Mouse (Mus musculus) spleen, adult 2 months (tissue): ENCODE measurements around the gene Cop1. TPM values are rescaled to one million over a fixed set of nuclear protein-coding genes. Genes with fewer than 3 reads are reported as not detected.
A peak's percentile ranks its signal among the peaks of the same experiment; 100 is the strongest.

Experiments
- DNase-seq, 2 experiments: peaks; one replicate each; pipeline versions ENCODE4 v3.0.0 to v3.0.0-alpha.2; 2012 to 2021; ENCODE audit warnings: low spot score in 2 of 2, low read depth in 1 of 2
- H3K27ac ChIP-seq: fragments of 200-500 bp; 2 replicates; pipeline ENCODE4 v1.5.1; 2012; ENCODE audit warnings: low read length, inconsistent platforms; ENCODE audit not compliant: insufficient read depth
- H3K27me3 ChIP-seq: fragments of 200-500 bp; 2 replicates; pipeline ENCODE4 v1.6.1; 2012; ENCODE audit warnings: mild to moderate bottlenecking, moderate library complexity, low read length, inconsistent platforms; ENCODE audit not compliant: control insufficient read depth, insufficient read depth
- H3K36me3 ChIP-seq: fragments of 200-500 bp; 2 replicates; pipeline ENCODE4 v1.6.1; 2012; ENCODE audit warnings: mild to moderate bottlenecking, low read length, inconsistent platforms; ENCODE audit not compliant: control insufficient read depth, insufficient read depth
- H3K4me1 ChIP-seq: fragments of 200-500 bp; 2 replicates; pipeline ENCODE4 v1.6.1; 2011; ENCODE audit warnings: inconsistent platforms; ENCODE audit not compliant: control insufficient read depth, insufficient read depth, insufficient read length
- H3K4me3 ChIP-seq: fragments of 200-500 bp; 2 replicates; pipeline ENCODE4 v1.5.1; 2011; ENCODE audit warnings: mild to moderate bottlenecking, inconsistent platforms; ENCODE audit not compliant: insufficient read depth, insufficient read length; ENCODE audit errors: extremely low read depth
- CTCF ChIP-seq: fragments of 200-500 bp; IDR thresholded peaks from 2 replicates; pipeline ENCODE4 v1.5.1; 2011; ENCODE audit warnings: mild to moderate bottlenecking, inconsistent platforms; ENCODE audit not compliant: insufficient read depth, insufficient read length, insufficient replicate concordance; ENCODE audit errors: extremely low read depth
- POLR2A ChIP-seq: fragments of 200-500 bp; IDR thresholded peaks from 2 replicates; pipeline ENCODE4 v1.6.1; 2011; ENCODE audit warnings: low read depth, low read length, inconsistent platforms
- WGBS: fragments of 180-500 bp; shearing (Covaris S2); methylation state at CpG from one replicate; pipeline ENCODE4 v1.1.7; 2018; 5-methylcytosine and 5-hydroxymethylcytosine counted together
- polyA plus RNA-seq: library from polyadenylated mRNA; depleted of rRNA; stranded (reverse); fragments of >200 nt; gene quantifications from 2 replicates; pipeline ENCODE4 v1.2.3, GENCODE M21; 2012

The Cop1 gene
- polyA plus RNA-seq, 1 experiment: 28.7 TPM

DNA sequence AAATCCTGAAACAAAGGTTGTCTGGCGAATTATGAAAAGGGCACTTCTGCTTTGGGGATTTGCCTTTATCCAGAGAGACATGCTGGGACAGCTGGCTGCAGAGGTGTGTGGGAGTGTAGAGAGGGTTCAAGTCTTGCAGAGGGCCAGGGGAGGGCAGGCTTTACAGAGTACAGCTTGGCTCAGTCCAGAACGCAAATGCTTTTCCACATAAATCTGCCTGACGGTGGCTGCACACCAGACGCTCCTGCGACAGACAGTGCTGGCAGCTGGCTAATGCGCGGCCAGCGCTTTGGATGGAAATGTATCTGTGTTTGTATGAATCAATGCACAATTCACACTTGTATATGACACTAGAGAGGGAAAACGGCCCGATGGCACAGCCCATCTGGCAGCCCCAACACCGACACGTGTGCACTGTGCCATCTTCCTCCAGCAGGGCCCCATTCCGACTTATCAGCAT lies 156.5 kb downstream of the Cop1 start:
- no peak for TF ChIP-seq CTCF
- TF ChIP-seq POLR2A: no peak
- Histone ChIP-seq H3K4me1 (no peaks in the 10 kb centered on the region), H3K36me3 (no peaks in the 10 kb centered on the region), H3K27me3 (no peaks in the 10 kb centered on the region), H3K4me3 (no peak overlapping the region), H3K27ac (no peak overlapping the region)
- no peak for DNase-seq
- 79% methylated on average over 13 of the region's 13 CpGs for WGBS

DNA sequence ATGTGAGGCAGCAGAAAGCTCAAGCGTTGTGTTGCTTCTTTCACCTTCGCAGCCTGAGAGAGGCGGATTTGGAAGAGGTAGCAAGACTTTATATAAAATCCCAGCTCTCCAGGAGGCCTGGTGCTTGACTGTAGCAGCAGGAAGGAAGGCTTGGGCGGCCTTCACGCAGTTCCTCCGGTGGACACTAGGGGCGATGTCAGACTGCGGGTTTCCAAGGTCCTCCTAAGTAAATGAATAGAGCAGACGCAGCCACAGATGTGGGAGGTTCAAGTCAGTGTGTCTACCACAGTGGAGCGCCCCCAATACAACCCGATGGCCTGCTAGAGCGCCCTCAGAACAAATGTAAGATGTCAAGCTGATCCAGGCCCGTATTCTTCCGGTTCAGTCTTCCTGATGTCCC lies 157.9 kb downstream of the Cop1 start:
- Histone ChIP-seq H3K27ac (no peak overlapping the region), H3K4me3 (no peak overlapping the region), H3K27me3 (no peaks in the 10 kb centered on the region), H3K4me1 (no peaks in the 10 kb centered on the region), H3K36me3 (no peaks in the 10 kb centered on the region)
- WGBS: 28% methylated on average over 14 of the region's 14 CpGs
- peak; percentile 1 to 63 for DNase-seq
- TF ChIP-seq CTCF: peak; percentile 69
- TF ChIP-seq POLR2A: no peak

DNA sequence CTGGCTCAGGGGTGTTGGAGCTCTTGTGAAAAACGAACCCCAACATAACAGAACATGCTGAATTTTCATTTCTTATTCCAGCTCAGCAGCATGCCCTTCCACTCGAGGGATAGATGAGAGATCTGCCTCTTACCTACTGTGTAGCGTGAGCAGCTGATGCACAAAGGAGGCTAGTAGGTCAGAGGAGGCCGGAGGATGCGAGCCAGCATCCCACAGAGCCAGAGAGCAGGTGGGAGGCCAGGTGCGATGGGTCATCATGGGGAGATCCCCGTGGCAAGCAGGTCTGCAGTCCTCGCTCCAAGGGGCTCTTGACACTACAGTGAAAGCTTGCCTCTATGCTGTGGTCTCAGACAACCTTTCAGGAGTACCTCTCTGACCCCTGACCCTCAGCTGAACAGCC lies 160.5 kb downstream of the Cop1 start:
- no peak for DNase-seq
- whole genome bisulfite sequencing: 83% methylated on average over 8 of the region's 8 CpGs
- H3K36me3 ChIP-seq: no peaks in the 10 kb centered on the region
- H3K4me1 ChIP-seq: no peaks in the 10 kb centered on the region
- H3K27me3 ChIP-seq: no peaks in the 10 kb centered on the region
- H3K4me3 ChIP-seq: no peak overlapping the region
- no peak for TF ChIP-seq POLR2A
- no peak for TF ChIP-seq CTCF
- no peak overlapping the region for H3K27ac ChIP-seq

DNA sequence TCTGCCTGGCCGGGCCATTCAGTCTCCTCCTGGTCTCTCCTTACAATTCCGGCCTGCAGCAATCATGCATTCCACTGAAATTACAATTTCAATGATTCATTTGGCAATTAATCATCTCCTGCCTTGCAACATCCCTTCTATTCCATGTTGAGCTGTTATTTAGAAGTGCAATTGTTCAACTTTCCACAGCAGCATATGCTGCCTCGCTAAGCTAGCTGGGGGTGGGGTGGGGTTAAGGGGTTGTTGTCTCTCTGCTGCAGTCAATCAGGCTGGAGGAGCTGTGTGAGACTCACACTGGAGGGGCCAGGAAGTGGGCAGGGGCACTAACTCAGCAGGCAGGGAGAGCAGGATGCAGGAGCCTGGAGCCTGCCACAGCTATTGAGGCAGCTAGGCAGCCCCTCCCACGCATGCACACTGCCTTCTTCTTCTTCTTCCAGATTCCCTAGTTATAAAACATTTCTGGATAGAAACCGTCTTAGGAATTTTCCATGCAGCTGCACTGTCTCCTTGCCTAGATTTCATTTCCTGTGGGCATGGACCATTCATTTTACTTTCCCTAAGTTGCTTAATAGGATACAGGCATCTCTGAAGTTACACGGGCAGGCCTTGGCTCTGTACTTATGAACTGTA lies 161.1 kb downstream of the Cop1 start:
- no peaks in the 10 kb centered on the region for H3K36me3 ChIP-seq
- no peak for DNase-seq
- no peak overlapping the region for H3K27ac ChIP-seq
- H3K27me3 ChIP-seq: no peaks in the 10 kb centered on the region
- no peak overlapping the region for H3K4me3 ChIP-seq
- TF ChIP-seq CTCF (no peak), POLR2A (no peak)
- no peaks in the 10 kb centered on the region for H3K4me1 ChIP-seq
- WGBS: 59% methylated on average over 6 of the region's 6 CpGs

DNA sequence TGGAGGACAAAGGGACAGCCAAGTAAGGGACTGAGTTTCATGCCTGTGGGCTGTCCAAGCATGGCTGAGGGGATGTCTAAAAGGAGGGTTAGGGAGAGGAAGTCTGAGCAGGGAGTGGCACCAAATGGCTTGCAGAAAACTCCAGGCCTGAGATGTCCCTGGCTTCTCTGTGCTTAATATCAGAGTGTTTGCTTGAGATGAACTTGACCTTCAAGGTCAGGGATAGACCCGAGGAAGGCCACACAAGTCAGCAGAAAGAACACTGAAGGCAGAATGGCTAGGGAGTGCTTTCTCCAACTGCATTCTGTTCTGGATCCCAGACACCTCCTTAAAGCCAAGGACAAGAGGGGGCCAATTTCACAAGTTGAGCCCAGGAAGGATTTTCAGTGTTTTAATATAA lies 161.8 kb downstream of the Cop1 start:
- no peak overlapping the region for H3K27ac ChIP-seq
- no peak for DNase-seq
- no peaks in the 10 kb centered on the region for H3K4me1 ChIP-seq
- 75% methylated on average over 1 of the region's 1 CpGs for WGBS
- no peaks in the 10 kb centered on the region for H3K27me3 ChIP-seq
- no peaks in the 10 kb centered on the region for H3K36me3 ChIP-seq
- no peak overlapping the region for H3K4me3 ChIP-seq
- TF ChIP-seq POLR2A (no peak), CTCF (no peak)

DNA sequence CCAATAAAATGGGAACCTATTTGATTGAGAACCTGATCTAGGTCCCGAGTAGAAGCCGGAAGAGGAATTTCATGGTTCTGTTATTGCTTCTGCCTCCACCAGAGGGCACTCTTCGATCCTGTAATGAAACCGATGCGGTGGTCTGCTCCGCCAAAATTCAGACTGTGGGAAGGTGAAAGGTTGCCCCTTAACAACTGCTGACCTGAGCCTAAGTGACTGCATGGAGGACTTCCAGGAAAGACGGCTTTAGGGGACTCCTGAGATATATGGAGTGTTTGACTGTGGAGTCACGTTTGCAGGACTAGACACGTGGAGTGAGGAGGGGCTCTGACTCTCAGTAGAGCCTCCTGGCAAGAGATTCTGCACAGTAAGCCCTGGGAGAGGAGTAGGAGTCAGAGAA lies 164.4 kb downstream of the Cop1 start:
- Histone ChIP-seq H3K36me3 (no peaks in the 10 kb centered on the region), H3K4me1 (no peaks in the 10 kb centered on the region), H3K27ac (no peak overlapping the region), H3K27me3 (no peaks in the 10 kb centered on the region), H3K4me3 (no peak overlapping the region)
- TF ChIP-seq POLR2A (no peak), CTCF (peak; percentile 20; the same call in 1 of the 2 replicates)
- peak in 1 of 2 experiments; percentile 13 for DNase-seq
- WGBS: 9% methylated on average over 9 of the region's 9 CpGs
